Mouse (Mus musculus): ENCODE data around the gene Dock3. TPM values are rescaled to one million over a fixed set of nuclear protein-coding genes. Genes with fewer than 3 reads are reported as not detected.

The Dock3 gene
- polyA plus RNA-seq, 1 experiment from 2014 or later: 16.3 TPM

GRCm38 (mm10) chr9:107009841-107010240 is 221.9 kb downstream of the Dock3 start:
- H3K9me3 ChIP-seq (replicated peaks; ENCODE audit: control insufficient read depth, low read length, poor library complexity, severe bottlenecking): no peaks in the 10 kb centered on the region
- no peak overlapping the region for H3K4me2 ChIP-seq (ENCODE audit: low read length)
- no peak overlapping the region for H3K4me3 ChIP-seq (ENCODE audit: low read depth, low read length)
- H3K27me3 ChIP-seq (ENCODE audit: control insufficient read depth, insufficient read depth, low read depth, low read length): no peaks in the 10 kb centered on the region
- H3K4me1 ChIP-seq (ENCODE audit: control insufficient read depth, insufficient read depth, low read length): no peaks in the 10 kb centered on the region
- ATAC-seq: no peak
- WGBS: 77% methylated on average over 4 of the region's 4 CpGs
- H3K27ac ChIP-seq (ENCODE audit: low read length): no peak overlapping the region
- no peaks in the 10 kb centered on the region for H3K36me3 ChIP-seq (ENCODE audit: control insufficient read depth, insufficient read depth, low read length)
- H3K9ac ChIP-seq (ENCODE audit: low read depth, low read length): no peak overlapping the region

GRCm38 (mm10) chr9:107003187-107003586 is 228.5 kb downstream of the Dock3 start:
- no peak for ATAC-seq
- Histone ChIP-seq H3K4me1 (ENCODE audit: control insufficient read depth, insufficient read depth, low read length) (no peaks in the 10 kb centered on the region), H3K27me3 (ENCODE audit: control insufficient read depth, insufficient read depth, low read depth, low read length) (no peaks in the 10 kb centered on the region), H3K9ac (ENCODE audit: low read depth, low read length) (no peak overlapping the region), H3K27ac (ENCODE audit: low read length) (no peak overlapping the region), H3K4me2 (ENCODE audit: low read length) (no peak overlapping the region), H3K4me3 (ENCODE audit: low read depth, low read length) (no peak overlapping the region), H3K9me3 (replicated peaks; ENCODE audit: control insufficient read depth, low read length, poor library complexity, severe bottlenecking) (no peaks in the 10 kb centered on the region), H3K36me3 (ENCODE audit: control insufficient read depth, insufficient read depth, low read length) (peaks cover 3% of the 10 kb centered on the region; the same call in 1 of the 2 replicates)
- 92% methylated on average over 2 of the region's 2 CpGs for WGBS

- ATAC-seq: no peak
- Histone ChIP-seq H3K4me3 (ENCODE audit: low read depth, low read length) (no peak overlapping the region), H3K9me3 (replicated peaks; ENCODE audit: control insufficient read depth, low read length, poor library complexity, severe bottlenecking) (no peaks in the 10 kb centered on the region), H3K27me3 (ENCODE audit: control insufficient read depth, insufficient read depth, low read depth, low read length) (no peaks in the 10 kb centered on the region), H3K4me2 (ENCODE audit: low read length) (no peak overlapping the region), H3K9ac (ENCODE audit: low read depth, low read length) (no peak overlapping the region), H3K4me1 (ENCODE audit: control insufficient read depth, insufficient read depth, low read length) (no peaks in the 10 kb centered on the region), H3K36me3 (ENCODE audit: control insufficient read depth, insufficient read depth, low read length) (peaks cover 12% of the 10 kb centered on the region), H3K27ac (ENCODE audit: low read length) (no peak overlapping the region)
- 69% methylated on average over 3 of the region's 3 CpGs for WGBS
Observed at GRCm38 (mm10) chr9:106970742-106971141, 261.0 kb downstream of the Dock3 start.

- 89% methylated on average over 1 of the region's 1 CpGs for WGBS
- Histone ChIP-seq H3K4me2 (ENCODE audit: low read length) (no peak overlapping the region), H3K9ac (ENCODE audit: low read depth, low read length) (no peak overlapping the region), H3K9me3 (replicated peaks; ENCODE audit: control insufficient read depth, low read length, poor library complexity, severe bottlenecking) (no peaks in the 10 kb centered on the region), H3K27me3 (ENCODE audit: control insufficient read depth, insufficient read depth, low read depth, low read length) (no peaks in the 10 kb centered on the region), H3K4me1 (ENCODE audit: control insufficient read depth, insufficient read depth, low read length) (no peaks in the 10 kb centered on the region), H3K36me3 (ENCODE audit: control insufficient read depth, insufficient read depth, low read length) (peaks cover 11% of the 10 kb centered on the region), H3K27ac (ENCODE audit: low read length) (no peak overlapping the region), H3K4me3 (ENCODE audit: low read depth, low read length) (no peak overlapping the region)
- no peak for ATAC-seq
Observed at GRCm38 (mm10) chr9:106958452-106958851, 273.3 kb downstream of the Dock3 start.

GRCm38 (mm10) chr9:106955486-106955885 is 276.2 kb downstream of the Dock3 start:
- Histone ChIP-seq H3K9ac (ENCODE audit: low read depth, low read length) (no peak overlapping the region), H3K4me1 (ENCODE audit: control insufficient read depth, insufficient read depth, low read length) (no peaks in the 10 kb centered on the region), H3K4me3 (ENCODE audit: low read depth, low read length) (no peak overlapping the region), H3K4me2 (ENCODE audit: low read length) (no peak overlapping the region), H3K36me3 (ENCODE audit: control insufficient read depth, insufficient read depth, low read length) (peaks cover 30% of the 10 kb centered on the region), H3K27me3 (ENCODE audit: control insufficient read depth, insufficient read depth, low read depth, low read length) (no peaks in the 10 kb centered on the region), H3K9me3 (replicated peaks; ENCODE audit: control insufficient read depth, low read length, poor library complexity, severe bottlenecking) (no peaks in the 10 kb centered on the region), H3K27ac (ENCODE audit: low read length) (no peak overlapping the region)
- ATAC-seq: no peak

- H3K4me2 ChIP-seq (ENCODE audit: low read length): no peak overlapping the region
- no peak overlapping the region for H3K9ac ChIP-seq (ENCODE audit: low read depth, low read length)
Observed at GRCm38 (mm10) chr9:106934998-106935397, 296.7 kb downstream of the Dock3 start.

GRCm38 (mm10) chr9:106914878-106915277 is 316.8 kb downstream of the Dock3 start:
- Histone ChIP-seq H3K9ac (ENCODE audit: low read depth, low read length) (no peak overlapping the region), H3K4me3 (ENCODE audit: low read depth, low read length) (no peak overlapping the region), H3K27ac (ENCODE audit: low read length) (no peak overlapping the region), H3K36me3 (ENCODE audit: control insufficient read depth, insufficient read depth, low read length) (peaks cover 14% of the 10 kb centered on the region), H3K9me3 (replicated peaks; ENCODE audit: control insufficient read depth, low read length, poor library complexity, severe bottlenecking) (no peaks in the 10 kb centered on the region), H3K4me1 (ENCODE audit: control insufficient read depth, insufficient read depth, low read length) (no peaks in the 10 kb centered on the region), H3K27me3 (ENCODE audit: control insufficient read depth, insufficient read depth, low read depth, low read length) (no peaks in the 10 kb centered on the region), H3K4me2 (ENCODE audit: low read length) (no peak overlapping the region)
- 94% methylated on average over 6 of the region's 6 CpGs for WGBS
- ATAC-seq: no peak

More at GRCm38 (mm10) chr9:106934998-106935397, 296.7 kb downstream of the Dock3 start:
- ATAC-seq: no peak
- H3K9me3 ChIP-seq (replicated peaks; ENCODE audit: control insufficient read depth, low read length, poor library complexity, severe bottlenecking): no peaks in the 10 kb centered on the region
- no peak overlapping the region for H3K4me3 ChIP-seq (ENCODE audit: low read depth, low read length)
- no peaks in the 10 kb centered on the region for H3K4me1 ChIP-seq (ENCODE audit: control insufficient read depth, insufficient read depth, low read length)
- WGBS: 97% methylated on average over 1 of the region's 1 CpGs
- H3K27ac ChIP-seq (ENCODE audit: low read length): no peak overlapping the region
- H3K27me3 ChIP-seq (ENCODE audit: control insufficient read depth, insufficient read depth, low read depth, low read length): no peaks in the 10 kb centered on the region
- H3K36me3 ChIP-seq (ENCODE audit: control insufficient read depth, insufficient read depth, low read length): peaks cover 39% of the 10 kb centered on the region

GRCm38 (mm10) chr9:106913759-106914158 is 317.9 kb downstream of the Dock3 start:
- H3K4me1 ChIP-seq (ENCODE audit: control insufficient read depth, insufficient read depth, low read length): no peaks in the 10 kb centered on the region
- no peak overlapping the region for H3K27ac ChIP-seq (ENCODE audit: low read length)
- ATAC-seq: no peak
- no peak overlapping the region for H3K4me2 ChIP-seq (ENCODE audit: low read length)
- no peaks in the 10 kb centered on the region for H3K9me3 ChIP-seq (replicated peaks; ENCODE audit: control insufficient read depth, low read length, poor library complexity, severe bottlenecking)
- no peak overlapping the region for H3K4me3 ChIP-seq (ENCODE audit: low read depth, low read length)
- WGBS: 23% methylated on average over 1 of the region's 1 CpGs
- H3K27me3 ChIP-seq (ENCODE audit: control insufficient read depth, insufficient read depth, low read depth, low read length): no peaks in the 10 kb centered on the region
- H3K9ac ChIP-seq (ENCODE audit: low read depth, low read length): no peak overlapping the region
- peaks cover 14% of the 10 kb centered on the region for H3K36me3 ChIP-seq (ENCODE audit: control insufficient read depth, insufficient read depth, low read length)

- no peaks in the 10 kb centered on the region for H3K27me3 ChIP-seq (ENCODE audit: control insufficient read depth, insufficient read depth, low read depth, low read length)
- no peaks in the 10 kb centered on the region for H3K9me3 ChIP-seq (replicated peaks; ENCODE audit: control insufficient read depth, low read length, poor library complexity, severe bottlenecking)
- H3K4me2 ChIP-seq (ENCODE audit: low read length): no peak overlapping the region
- no peak for ATAC-seq
- H3K27ac ChIP-seq (ENCODE audit: low read length): no peak overlapping the region
- H3K4me1 ChIP-seq (ENCODE audit: control insufficient read depth, insufficient read depth, low read length): no peaks in the 10 kb centered on the region
- WGBS: 73% methylated on average over 1 of the region's 1 CpGs
- no peak overlapping the region for H3K4me3 ChIP-seq (ENCODE audit: low read depth, low read length)
- H3K9ac ChIP-seq (ENCODE audit: low read depth, low read length): no peak overlapping the region
- H3K36me3 ChIP-seq (ENCODE audit: control insufficient read depth, insufficient read depth, low read length): peaks cover 22% of the 10 kb centered on the region
Observed at GRCm38 (mm10) chr9:106911624-106912023, 320.1 kb downstream of the Dock3 start.

Measured in midbrain, embryonic 16.5 days (tissue).